Mouse (Mus musculus) mature B cell (primary cell): ENCODE results near the gene Ntn5.
"Not testable (repeated sequence)": the region's sequence is repeated elsewhere in the genome, so short reads cannot be mapped to it uniquely, and the experiment has no call there.

ENCODE experiments used
- in situ Hi-C: fragments of 300-500 bp; cut with MboI; formaldehyde crosslinking; loops from 2 replicates; pipeline ENCODE4 v1.14.3; 2019

Gene Ntn5

DNA sequence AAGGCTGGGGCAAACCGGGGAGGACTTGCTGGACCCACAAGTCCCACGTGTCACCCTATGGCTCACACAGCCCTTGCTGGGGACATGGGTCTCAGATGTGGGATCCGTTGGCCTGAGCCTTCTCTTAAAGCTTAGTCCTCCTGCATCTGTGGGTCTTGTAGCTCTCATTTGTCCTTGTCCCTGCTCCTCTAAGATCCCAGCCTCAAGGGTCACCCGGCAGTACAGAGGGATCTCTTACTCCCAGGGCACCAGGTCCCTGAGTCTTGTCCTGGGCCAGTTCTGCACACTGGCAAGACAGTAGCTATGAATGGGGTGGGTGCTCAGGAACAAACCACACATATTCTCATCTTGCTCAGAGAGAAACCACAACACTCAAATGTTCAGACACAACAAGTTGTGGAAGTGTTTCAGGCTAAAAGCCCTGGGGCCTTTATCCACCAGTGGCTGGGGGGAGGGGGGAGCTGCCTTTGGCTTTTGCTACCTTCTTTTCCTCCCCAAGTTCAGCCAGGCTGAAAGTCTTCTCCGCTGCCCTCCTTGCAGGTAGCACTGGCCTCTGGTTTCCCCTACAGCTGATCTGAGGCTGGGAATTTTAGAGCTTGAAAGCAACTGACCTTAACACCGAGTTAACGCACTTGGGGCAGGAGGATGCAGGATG, at the start of gene Ntn5:
Ntn5 (plus strand) TSS at position 627 of the 655 bp plus-strand sequence.
- in situ Hi-C loops = no loop called here

DNA sequence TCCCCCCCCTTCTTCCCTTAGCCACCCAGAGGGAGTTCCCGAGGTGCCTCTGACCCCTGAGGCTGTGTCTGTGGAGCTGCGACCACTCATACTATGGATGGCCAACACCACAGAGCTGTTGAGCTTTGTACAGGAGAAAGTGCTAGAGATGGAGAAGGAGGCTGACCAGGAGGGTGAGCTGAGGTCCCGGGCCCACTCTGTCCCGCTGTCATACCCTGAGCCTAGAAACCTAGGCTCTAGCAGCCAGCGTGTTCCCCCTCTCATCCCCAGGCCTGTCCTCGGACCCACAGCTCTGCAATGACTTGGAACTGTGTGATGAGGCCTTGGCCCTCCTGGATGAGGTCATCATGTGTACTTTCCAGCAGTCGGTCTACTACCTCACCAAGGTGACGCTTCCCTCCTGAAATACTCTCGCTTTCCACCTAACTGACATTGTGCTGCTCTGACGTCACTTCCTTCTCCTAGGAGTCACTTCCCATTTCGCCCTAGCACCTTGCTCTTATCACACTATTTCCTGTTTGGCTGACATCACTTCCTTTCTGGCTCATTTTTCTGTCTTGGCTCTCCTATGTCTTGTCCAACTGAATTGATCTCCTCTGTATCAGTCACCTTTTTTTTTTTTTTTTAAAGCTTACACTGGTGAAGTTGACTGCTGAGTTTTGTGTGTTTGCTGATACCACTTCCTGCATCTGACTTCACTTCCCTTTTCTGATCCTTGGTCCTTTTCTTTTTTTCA, 48.7 kb upstream of the Ntn5 start:
- in situ Hi-C loops = no loop called here

GRCm38 (mm10) chr7:45635711-45636688, 47.8 kb upstream of the Ntn5 start:
- in situ Hi-C loops = no loop called here

DNA sequence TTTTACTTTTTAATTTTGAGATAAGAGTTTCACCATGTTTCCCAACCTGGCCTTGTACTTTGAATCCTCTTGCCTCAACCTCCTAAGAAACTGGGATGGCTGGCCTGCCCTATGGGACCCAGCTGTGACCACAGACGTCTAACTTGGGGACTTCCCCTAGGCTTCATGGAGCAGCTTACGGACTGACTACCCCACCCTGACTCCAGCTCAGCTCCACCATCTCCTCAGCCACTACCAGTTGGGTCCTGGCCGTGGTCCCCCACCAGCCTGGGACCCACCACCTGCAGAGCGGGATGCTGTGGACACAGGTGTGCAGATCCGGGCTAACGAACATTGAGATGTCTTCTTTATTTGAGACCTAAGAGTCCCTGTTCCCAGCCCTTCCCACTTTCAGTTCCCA, 46.1 kb upstream of the Ntn5 start:
- in situ Hi-C loops = no loop called here

DNA sequence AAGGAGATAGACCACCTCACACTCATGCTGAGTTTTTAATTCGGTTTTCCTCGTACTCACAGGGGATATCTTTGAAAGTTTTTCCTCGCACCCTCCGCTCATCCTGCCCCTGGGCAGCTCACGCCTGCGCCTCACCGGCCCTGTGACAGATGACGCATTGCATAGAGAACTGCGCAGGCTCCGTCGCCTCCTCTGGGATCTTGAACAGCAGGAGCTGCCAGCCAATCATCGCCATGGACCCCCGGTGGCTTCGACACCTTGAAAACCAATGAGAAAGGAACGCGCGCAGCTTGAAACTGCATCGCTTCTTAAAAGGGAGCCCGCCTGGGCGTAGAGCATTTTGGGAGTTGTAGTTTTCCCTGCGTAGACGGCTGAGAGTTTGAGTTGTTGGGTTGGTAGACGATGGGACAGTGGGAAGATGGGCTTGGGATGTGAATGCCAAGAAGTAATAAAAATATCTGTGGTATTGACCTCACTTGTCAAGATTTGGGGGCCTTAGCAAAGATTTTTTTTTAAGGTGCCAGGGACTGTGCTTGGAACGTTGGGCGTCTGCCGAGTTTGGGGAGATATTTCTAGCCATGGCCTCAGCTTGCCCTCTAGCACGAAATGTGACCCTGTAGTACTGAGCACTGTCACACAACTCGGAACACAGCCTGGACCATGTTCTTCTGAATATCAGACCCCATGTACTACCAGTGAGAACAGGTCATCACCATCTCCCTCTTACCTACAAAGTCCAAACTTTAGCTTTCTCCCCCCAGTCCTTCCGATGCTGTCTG, 45.0 kb upstream of the Ntn5 start:
- in situ Hi-C loops = no loop called here

- in situ Hi-C loops = no loop called here
These were observed 44.2 kb upstream of the Ntn5 start, which contains the start of gene Mamstr for GRCm38 (mm10) chr7:45639561-45640027. Gene Mamstr (plus strand): TSS chr7:45639977.

DNA sequence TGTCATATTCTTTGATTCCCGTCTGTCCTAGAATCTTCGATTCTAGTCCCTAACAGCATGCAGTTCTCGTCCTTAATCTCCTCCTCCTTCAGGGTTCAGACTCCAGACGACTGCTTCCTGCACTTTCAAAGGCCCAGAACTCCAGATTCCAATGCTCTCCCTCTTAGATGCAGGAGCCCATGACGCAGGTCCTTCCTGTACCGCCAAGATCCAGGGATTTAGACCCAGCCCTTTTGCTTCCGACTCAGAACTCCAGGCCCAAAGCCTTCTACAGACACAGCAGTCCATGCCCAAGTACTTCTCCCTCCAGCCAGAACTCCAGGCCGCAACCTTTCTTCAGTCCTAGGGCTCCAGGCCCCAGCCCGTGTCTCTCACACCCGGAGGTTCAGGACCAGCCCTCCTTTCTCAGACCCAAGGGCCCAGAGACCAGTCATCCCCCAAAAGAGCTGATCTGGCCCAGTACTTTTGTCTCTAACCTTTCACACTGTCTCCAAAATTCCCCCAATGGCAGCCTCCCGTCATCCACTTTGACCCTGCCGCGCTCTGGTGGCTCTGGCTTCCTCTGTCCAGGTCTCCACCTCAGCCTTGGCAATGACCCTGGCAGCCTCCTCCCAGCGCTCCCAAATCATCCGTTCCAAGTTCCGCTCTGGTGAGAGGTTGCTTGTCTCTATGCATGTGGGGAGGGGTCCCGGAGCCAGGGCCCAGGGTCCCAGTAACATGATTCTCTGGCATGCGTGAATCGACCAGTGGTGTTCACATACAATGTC, 43.4 kb upstream of the Ntn5 start:
- in situ Hi-C loops = no loop called here

DNA sequence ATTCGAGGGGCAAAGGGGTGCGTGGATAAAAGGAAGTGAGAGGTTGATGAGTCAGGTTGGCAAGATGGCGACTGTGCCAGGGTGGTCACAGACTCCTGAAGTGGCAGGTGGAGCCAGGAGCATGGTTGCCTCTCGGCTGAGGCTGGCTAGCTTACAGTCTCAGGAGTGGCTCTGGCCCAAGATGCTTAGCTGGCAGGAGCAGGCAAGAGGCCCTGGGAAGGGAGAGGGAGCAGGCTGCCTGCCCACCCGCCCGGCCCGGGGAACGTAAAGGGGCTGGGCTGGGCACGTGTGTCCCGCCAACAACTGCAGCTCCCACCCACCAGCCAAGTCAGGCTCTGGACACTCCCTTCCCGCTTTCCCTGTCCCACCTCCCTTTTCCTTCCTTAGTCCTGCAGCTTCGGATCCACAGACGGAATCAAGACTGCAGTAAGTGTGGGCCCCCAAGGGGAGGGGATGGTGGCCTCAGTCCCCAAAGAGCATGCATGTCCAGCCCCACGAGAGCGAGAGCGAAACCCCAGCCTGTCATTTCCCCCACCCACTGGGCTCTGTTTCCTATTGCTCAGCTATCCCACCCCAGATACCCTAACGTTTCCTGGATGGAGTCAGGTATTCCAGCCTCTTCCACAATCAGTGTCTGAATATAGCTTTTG, 42.3 kb upstream of the Ntn5 start:
- in situ Hi-C loops = no loop called here

DNA sequence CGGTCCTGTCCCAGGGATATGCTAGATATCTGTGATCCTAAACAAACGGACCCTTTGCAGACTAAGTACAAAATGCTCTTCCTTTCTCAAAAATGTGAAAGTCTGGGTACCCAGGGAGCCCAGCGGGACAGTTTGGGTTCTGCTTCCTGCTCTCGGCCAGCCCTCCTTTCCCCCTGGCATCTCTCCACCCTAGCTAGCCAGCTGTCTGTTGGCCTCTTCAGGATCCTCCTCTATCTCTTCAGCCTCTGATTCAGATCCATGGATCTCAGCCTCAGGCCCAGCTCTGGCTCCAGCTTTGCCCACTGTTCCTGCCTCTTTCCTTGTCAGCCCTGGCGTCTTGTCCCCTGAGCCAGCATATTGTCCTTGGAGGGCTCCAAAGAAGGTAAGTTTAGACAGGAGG, 41.7 kb upstream of the Ntn5 start:
- in situ Hi-C loops = no loop called here

- in situ Hi-C loops = no loop called here
These were observed 41.1 kb upstream of the Ntn5 start for GRCm38 (mm10) chr7:45642503-45643255.

DNA sequence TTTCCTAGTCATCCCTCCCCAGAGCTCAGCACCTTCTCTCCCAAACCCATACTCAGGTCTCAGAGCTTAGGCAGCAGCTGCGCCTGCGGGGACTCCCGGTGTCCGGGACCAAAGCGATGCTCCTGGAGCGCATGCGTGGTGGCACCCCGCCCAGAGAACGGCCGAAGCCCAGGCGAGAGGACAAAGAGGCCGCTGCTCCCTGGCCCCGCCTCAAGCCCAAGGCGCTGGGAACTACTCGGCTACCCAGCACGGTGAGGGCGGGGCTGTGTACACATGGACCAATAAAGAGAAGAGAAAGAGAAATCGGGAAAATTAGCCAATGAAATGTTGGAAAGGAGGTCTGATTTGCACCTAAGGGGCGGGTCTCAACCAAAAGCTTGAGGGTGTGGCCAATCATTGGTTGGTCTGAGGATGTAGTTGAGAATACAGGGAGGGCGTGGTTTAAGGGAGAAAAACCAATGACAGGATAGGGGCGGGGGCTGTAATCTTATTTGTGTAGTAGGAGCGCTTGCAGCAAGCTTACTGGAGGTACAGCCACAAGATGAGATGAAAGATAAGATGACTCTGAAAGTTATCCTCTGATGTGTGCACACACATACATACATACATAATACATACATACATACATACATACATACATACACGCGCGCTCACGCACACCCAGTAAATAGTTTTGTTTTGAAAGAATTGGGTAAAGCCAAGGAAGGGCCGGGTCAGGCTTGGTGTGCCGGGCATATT, 40.2 kb upstream of the Ntn5 start:
- in situ Hi-C loops = no loop called here

- in situ Hi-C loops = no loop called here
These were observed 39.6 kb upstream of the Ntn5 start for GRCm38 (mm10) chr7:45644183-45644582.

- in situ Hi-C loops = no loop called here
These were observed 38.8 kb upstream of the Ntn5 start for GRCm38 (mm10) chr7:45644872-45645590.

- in situ Hi-C loops = no loop called here
These were observed 38.2 kb upstream of the Ntn5 start for GRCm38 (mm10) chr7:45645591-45645971.

DNA sequence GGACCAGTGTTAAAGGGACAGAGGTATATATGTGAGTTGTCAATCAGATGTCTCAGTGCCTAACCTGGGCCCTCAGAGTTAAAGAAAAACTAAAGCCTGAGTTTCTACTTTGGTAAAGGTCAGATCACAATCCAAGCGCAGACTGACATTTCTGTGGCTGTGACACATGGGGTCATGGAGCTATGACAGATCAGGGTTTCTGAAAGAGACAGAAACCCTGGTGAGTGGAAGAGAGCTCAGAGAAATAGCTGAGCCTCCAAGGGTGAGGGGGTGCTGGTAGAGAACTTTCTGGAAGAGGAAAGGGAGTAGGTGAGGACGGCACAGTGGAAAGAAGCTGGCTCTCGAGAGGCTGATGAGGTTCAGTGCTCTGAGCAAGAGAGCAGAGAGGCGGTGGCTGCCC, 37.2 kb upstream of the Ntn5 start:
- in situ Hi-C loops = no loop called here

DNA sequence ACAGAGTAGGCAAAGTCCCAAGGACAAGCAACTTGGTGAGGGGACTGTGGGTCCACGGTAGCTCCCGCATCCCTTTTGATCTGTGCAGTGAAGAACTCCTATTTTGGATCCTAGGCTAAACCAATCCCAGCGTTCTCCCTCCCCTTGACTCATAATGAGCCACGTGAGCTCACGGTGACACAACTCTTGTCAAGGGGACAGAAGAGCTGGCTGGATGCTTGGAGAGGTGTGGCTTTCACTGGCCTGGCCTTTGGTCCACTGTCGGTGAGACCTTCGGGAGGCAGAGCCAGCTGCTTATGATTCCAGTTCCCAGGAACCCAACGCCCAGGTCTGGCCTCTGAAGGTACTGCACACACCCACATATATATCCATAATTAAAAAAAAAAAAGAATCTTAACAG, 34.5 kb upstream of the Ntn5 start:
- in situ Hi-C loops = no loop called here

GRCm38 (mm10) chr7:45650484-45650883, 33.3 kb upstream of the Ntn5 start:
- in situ Hi-C loops = not testable (repeated sequence)

DNA sequence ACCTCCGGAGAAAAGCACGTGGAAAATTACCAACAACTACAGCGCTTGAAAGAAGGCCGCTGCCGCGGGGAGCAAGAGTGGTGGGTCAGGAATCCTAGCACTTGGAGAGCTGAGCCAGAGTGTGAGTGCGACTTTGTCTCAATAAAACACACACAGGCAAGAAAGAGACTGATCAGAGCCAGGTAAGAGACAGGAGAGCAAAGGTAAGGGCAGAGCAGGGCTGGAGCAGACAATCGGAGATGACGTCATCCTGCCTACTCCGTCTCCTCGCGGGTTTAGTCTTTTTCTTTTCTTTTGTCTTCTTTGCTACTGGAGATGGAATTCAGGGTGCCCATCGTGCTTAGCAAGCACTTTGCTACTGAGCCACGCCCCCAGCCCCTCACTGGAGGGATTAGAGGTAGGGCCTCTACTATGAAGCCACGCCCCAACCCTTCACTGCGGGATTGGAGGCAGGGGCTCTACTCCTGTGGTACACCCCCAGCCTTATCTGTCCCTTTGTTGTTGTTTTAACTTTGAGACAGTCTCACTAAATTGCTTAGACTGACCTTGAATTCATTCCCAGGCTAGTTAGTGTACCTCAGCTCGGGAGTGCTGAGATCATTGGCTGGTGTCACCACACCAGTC, 29.3 kb upstream of the Ntn5 start:
- in situ Hi-C loops = no loop called here
